Mouse (Mus musculus) left cerebral cortex, postnatal 10 days (tissue): ENCODE measurements around the gene Rnft2. TPM values are rescaled to one million over a fixed set of nuclear protein-coding genes. Genes with fewer than 3 reads are reported as not detected.
A peak's percentile ranks its signal among the peaks of the same experiment; 100 is the strongest.

Experiments used
- DNase-seq, 2 experiments: peaks; one replicate each; pipeline ENCODE4 v3.0.0; 2021 to 2022; ENCODE audit warnings: low spot score in 2 of 2, mixed read lengths in 1 of 2; ENCODE audit errors: extremely low spot score in 1 of 2
- intact Hi-C: fragments of 180-260 bp; cut with DNase I; formaldehyde crosslinking; loops from one replicate; pipeline ENCODE4 v1.15.1; 2025
- total RNA-seq, 2 experiments: library from RNA; stranded (reverse); gene quantifications; 2 replicates each; pipeline ENCODE4 v1.2.3; 2021

The Rnft2 gene
- total RNA-seq = 100 to 1,000 TPM; 104 to 105 TPM

DNA sequence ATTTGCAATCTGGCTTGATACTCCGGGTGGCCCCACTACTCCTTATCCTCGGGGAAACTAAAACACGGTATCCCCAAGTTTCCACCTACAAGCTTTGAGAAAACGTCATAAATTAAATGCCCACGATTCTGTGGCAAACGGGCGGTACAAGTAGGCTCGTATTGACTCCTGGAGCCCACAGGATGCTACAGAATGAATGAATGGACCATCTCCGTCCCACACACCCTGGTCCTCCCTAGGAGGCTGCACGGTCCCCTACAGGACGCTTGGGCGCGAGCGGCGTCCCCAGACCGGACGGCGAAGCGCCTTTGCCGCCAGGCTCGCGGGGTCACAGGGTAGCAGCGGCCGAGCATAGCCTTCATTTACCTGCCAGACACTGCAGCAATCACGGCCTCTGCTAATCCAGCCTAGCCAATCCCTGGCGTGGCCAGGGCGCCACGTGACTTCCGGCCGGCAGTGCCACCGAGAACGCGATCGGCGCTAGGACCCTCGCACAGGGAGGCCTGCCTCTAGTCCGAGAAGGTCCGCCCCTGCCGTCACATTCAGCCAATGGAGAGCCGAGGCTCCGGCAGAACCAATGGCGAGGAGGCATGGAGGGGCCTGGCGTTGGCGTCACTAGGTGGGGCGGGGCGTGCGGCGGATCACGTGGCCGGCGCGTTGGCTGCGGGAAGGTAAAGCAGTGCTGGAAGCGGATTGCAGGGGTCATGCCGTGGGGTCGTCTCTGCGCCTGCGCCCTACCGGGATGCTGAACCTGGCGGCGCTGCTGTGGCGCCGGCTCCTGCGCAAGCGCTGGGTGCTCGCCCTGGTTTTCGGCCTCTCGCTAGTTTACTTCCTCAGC is at the start of gene Rnft2, which contains the start of gene 2410131K14Rik:
TSS of gene Rnft2 (minus strand) at position 511 of the 838 bp plus-strand sequence.
TSS of gene 2410131K14Rik (plus strand) at position 622 of the 838 bp plus-strand sequence.
- peak; percentile 100 for DNase-seq
- intact Hi-C loops = loop anchor here (5.0 kb wide), 1 partner anchor 73 kb away; no protein-coding TSS in a partner anchor

DNA sequence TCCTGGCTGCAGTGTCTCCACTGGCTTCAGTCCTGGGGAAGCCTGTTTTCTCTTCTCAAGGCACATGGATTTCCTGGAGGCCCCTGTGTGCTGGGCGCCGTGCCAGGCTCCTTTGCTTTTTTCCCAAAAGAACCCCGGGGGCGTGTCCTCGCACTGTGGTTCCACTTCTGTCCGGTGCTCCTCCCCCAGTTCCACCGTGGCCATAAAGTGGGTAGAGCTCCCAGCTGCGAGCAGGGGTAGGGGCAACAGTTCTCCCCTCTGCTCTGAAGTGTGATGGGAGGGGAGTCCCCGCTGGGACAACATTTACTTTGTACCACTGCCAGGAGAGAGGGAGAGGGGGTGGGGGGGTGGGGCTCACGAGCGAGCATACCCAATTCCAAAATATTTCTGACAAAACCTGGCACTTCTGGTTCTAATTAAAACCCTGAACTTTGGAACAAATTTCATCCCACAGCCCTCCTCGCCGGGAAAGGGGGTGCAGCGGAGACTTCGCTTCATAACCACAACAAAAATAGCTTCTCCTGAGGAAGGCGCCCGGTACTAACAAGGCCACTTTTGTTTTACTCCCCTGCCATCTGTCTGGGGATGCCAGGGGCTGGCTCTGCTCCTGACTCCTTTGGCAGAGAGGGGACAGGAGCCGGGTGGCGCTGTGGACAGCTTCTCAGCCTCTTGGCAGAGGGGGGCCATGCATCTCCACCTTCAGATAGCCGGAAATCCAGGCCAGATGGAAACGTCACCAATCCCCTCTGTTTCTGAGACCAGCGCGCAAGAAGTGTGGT is 49.4 kb upstream of the Rnft2 start:
- intact Hi-C loops = no loop called here

DNA sequence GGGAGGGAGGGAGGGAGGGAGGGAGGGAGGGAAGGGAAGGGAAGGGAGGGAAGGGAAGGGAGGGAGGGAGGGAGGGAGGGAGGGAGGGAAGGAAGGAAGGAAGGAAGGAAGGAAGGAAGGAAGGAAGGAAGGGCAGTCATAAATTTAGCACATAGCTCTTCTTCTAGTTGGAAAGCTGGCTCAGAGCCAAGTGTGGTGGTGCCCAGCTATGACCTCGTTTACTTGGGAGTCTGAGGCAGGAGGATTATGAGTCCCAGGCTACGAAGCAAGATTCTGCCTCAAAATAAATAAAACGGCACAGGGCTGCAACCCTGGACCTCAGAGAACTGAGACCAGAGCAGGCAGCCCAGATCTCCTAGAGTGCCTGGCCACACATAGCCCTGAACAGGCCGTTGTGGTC is 47.6 kb upstream of the Rnft2 start:
- intact Hi-C loops = no loop called here
- DNase-seq = no peak

More for the DNA sequence above, 49.4 kb upstream of the Rnft2 start:
- peak; percentile 84 to 94 for DNase-seq

DNA sequence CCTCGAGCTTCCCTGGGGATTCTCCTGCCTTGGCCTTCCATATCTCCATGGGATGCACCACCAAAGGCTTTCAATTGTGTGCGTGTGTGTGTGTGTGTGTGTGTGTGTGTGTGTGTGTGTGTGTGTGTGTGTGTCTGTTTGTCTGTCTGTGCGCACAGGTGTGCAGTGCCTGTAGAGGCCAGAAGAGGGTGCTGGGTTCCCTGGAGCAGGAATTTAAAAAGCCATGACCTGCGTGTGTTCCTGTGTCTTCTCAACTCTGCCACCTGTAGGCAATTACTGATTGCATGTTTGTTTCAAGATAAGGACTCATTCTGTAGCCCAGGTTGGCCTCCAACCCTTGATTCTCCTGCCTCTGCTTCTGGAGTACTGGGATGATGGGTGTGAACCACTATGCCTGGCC is 46.5 kb upstream of the Rnft2 start:
- intact Hi-C loops = no loop called here
- no peak for DNase-seq

DNA sequence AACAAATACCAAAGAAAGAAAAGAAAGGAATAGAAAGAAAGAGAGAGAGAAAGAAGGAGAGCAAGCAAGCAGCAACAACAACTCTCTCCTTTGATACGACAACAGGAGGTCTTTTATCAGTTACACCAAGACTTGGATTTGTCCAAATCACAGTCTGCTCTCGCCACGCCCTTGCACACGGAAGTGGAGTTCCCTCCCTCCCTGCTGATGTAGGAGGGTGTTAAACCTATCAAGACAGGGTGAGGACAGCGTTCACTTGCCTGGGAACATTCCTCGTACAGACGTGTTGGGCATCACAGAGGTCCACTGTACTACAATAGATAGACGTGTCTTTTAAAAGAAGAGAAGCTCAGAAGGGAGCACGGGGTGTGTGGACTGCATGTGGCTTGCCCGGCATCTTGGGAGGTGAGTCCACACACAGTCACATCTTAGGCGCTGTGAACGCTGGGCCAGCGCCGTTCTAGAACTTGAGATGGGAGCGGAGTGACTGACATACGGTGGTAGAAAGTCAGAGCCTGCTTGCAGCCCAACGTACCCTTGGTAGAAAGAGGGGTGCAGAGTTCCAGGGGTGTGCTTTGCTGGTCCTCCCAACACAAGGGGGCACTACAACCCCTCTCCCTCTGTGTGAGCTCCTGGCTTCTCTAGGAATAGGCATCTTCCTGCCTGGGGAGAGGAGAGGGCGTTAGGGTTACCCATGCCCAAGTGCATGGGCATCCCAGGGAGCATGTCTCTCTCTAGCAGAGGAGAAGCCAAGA is 33.0 kb upstream of the Rnft2 start:
- intact Hi-C loops = loop anchor here (10.0 kb wide), 1 partner anchor 377 kb away; no protein-coding TSS in a partner anchor

DNA sequence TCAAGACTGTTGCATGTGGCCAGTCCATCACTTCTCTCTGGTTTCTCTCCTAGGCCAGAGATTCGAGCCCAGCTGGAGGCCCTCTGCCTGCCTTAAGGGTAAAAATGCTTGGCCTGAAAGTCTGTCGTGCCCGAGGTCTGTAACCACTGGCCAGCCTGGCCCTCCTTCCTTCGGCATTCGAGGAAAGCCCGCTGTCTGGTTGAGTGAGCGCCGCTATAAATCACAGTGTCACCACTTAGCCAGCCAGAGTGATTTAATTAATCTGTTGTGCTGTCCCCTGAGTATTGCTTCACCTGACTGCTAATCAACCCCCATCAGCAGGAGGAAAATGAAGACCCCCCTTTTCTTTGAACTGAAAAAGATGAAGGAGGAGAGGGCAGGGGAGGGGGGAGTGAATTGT is 31.8 kb upstream of the Rnft2 start:
- DNase-seq = no peak
- intact Hi-C loops = loop anchor here (10.0 kb wide), 1 partner anchor 378 kb away; no protein-coding TSS in a partner anchor

More for the DNA sequence above, 33.0 kb upstream of the Rnft2 start:
- DNase-seq = no peak

DNA sequence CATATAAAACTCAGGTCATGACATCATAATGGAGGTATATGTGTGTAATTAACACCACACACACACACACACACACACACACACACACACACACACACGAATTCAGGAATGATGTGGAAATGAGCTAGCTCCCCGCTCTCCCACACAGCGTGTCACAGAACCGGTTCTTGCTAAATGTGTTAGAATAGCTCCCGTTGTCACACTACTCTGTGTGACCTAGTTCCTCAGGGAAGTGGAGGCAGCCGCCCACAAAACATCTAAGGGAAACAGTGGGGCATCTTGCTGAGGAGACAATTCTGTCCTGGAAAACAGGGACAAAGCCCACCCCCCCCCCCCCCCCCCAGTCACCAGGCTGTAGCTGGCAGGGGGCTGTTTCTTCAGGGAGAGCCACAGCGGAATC is 31.4 kb upstream of the Rnft2 start:
- no peak for DNase-seq
- intact Hi-C loops = loop anchor here (10.0 kb wide), 1 partner anchor 379 kb away; no protein-coding TSS in a partner anchor

DNA sequence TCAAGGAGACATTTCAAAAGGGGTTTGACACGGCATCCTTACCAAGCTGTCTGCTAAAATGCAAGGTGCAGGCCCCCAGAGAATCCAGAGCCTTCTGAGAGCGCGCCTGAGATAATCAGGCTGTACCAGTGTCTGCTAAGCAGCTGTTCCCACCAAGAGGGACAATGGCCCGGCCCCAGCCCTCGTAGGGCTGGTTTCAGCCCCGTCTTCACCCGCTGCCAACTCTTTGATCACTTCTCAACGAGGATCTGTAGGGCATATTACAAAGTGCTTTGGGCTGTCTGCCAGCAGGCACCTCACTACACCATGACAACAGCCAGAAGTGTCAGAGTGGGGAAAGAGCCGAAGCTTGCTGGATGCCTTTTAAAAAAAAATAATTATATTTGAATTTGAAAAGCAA is 29.6 kb upstream of the Rnft2 start:
- DNase-seq = peak in 1 of 2 experiments; percentile 58
- intact Hi-C loops = loop anchor here (5.0 to 10.0 kb wide), 3 partner anchors 53 to 380 kb away; partner anchors contain the start of gene Med13l

DNA sequence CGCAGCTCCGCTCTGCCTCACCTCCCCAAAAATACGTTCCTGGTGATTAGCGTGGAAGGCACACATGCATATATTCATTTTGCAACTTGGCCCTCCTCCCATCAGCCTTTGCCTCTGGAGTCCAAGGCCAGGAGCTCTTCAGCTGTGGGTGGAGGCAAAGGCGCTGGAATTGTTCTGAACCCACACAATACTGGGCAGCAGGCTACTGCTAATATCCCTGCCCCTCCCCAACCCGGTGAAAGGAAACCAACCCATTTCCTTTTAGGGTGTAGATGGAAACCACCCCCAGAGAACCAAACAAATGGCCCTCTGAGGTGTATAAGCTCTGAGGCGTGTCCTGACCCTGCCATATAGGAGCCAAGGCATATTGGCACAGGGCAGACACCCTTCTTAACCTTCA is 28.5 kb upstream of the Rnft2 start:
- intact Hi-C loops = loop anchor here (5.0 to 10.0 kb wide), 3 partner anchors 54 to 381 kb away; partner anchors contain the start of gene Med13l
- DNase-seq = no peak

DNA sequence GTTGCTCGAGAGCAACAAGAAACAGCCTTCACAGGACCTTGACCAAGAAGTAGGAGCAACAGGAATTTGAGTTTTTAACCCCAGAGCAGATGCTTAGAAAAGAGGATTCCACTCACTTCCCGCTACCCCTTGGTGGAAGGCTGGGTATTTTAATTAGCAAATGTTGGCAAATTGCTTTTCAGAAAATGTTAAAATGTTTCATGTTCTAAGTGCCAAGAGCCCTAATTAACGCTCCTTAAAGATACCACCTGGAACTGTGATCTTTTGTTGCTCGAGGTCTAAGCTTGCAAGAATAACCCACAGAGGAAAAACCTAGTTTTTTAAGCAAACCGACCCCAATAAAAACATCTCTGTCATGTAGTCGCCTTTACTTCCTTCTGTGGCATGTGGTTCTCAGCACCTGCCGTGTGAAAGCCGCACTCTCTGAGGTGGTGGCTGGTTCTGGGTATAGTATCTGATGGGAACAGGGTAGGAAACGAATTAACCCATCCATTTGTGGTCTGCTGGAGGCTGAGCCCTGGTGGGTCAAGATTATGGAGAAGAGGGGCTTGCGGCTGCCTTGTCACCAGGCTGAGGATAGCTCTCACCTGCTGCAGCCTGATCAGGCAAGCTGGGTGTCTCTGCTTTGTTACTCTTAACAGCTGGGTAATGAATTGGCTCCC is 26.7 kb upstream of the Rnft2 start:
- intact Hi-C loops = loop anchor here (5.0 to 10.0 kb wide), 3 partner anchors 56 to 383 kb away; partner anchors contain the start of gene Med13l
- DNase-seq = no peak

DNA sequence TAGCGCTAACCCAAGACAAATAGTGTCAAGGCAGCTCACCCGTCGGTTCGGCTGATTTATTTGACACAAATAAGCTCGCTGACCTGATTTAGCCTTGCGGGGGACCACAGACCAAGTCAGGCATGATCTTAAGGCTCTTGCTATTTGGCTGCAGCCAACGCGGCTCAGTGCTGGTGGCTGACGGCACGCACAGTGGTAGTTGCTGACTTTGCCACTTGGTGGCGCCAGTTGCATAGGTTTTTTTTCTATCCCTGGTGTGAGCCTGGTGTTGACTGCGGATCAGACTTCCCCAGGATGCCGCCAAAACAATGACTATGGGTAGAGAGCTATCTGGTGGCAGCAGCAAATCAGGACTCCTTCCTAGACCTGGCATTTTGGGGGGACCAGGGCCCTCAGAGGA is 24.1 kb upstream of the Rnft2 start:
- intact Hi-C loops = loop anchor here (5.0 kb wide), 2 partner anchors 468 to 488 kb away; no protein-coding TSS in a partner anchor
- peak; percentile 86 to 87 for DNase-seq

DNA sequence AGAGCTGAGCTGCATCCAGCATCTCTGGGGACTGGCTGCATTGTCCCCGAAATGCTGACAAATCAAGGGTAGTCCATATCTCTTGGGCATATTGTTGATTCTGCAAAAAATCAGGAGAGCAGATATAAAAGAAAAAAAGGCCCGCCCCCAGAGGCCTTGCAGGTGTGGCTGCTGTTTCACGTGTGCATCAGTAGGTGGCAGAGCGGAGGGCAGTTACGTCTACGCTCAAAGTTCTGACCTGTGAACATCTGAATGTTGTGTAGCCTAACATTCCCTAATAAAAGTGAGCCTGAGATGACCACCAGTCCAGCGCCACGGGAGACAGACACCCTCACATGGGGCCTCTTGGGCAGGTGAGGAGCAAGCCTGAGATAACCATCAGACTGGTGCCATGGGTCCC is 21.4 kb upstream of the Rnft2 start:
- intact Hi-C loops = loop anchor here (5.0 kb wide), 2 partner anchors 471 to 491 kb away; no protein-coding TSS in a partner anchor
- no peak for DNase-seq

DNA sequence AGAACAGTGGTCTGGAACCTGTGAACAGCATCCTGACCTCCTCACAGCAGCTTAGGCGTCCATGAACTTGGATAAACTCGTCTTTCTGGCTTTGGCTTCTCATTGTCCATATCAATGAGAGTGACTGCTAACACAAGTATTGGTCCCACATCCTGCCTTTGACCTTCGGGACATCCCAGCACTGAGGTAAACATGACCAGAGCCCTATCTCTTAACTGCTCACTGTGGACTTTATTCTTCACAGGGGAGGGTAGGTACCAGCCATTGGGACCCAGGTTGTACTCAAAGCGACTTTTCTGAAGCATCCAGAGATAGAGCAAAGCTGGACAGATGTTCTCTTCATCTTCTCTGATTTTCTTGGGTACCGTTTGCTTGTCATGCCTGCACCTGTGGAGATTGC is 20.4 kb upstream of the Rnft2 start:
- intact Hi-C loops = loop anchor here (5.0 kb wide), 2 partner anchors 472 to 492 kb away; no protein-coding TSS in a partner anchor
- no peak for DNase-seq

DNA sequence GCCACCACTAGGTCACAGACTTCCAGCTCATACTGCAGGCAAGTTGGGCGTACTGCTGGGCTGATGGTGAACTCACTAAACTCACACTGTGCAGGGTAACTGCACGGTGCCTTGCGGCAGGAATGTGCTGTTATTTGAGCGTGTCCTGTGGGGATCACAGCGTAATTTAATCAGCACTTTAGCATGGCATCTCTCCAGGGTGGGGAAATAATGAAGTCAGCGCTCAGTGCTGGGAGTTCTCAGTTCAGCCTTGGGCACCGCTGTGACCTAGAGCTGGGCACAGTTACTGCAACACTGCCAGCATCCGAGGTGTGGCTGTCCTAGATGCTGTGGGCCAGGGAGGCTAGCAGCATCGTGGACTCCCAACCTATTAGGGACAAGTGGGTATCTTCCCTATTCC is 19.4 kb upstream of the Rnft2 start:
- DNase-seq = no peak
- intact Hi-C loops = no loop called here

DNA sequence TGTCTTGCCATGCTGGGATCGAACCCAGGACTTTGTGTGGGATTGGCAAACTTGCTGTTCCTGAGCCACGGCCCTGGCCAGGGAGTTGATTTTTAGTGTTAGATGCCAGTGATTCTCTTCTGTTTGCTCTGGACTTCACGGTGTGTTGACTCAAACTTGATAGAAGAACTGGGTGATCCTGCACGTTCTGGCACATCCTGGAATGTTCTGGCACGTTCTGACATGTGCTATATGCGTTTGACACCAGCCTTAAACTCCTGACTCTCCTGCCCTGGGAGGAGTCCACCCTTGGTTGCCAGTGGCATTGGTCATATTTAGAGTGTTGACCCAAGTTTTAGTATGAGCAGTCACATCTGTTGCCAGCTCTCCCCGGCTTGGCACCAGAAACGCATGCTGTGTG is 17.5 kb upstream of the Rnft2 start:
- no peak for DNase-seq
- intact Hi-C loops = no loop called here

DNA sequence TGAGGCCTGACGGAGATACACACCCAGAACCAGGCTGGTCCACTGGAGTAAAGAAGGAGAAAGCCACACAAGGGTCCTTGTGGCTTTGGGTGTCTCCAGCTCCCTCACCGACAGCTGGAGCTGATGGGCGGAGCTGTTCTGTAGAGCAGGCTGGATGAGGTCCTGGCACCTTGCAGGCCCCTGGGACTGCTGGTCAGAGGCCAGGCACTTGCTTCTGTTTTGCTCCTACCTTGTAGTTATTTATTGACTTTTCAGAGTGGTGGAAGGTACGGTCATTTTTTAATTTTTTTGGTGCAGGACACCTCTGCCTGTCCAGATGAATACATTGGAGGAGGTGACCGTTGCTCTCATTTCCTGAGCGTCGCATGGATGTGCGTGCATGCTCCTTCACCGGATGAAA is 16.3 kb upstream of the Rnft2 start:
- DNase-seq = no peak
- intact Hi-C loops = no loop called here

DNA sequence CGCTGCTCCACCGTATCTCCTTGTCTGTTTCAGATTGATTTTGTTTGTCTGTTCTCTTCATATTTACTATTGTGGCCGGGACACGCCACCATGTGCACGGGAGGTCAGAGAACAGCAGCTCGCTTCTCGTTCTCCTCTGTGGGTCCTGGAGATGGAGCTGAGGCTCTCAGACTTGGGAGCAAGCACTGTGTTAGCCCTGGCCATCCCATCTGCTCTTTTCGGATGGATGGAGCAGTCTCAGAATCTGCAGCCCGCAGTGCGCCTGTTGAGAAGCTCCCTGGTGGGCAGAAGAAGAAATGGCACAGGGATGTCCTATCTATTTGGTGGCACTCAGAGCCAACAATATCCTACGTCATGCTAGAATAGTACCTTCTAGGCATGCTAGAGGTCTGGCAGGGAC is 15.7 kb upstream of the Rnft2 start:
- intact Hi-C loops = no loop called here
- no peak for DNase-seq

DNA sequence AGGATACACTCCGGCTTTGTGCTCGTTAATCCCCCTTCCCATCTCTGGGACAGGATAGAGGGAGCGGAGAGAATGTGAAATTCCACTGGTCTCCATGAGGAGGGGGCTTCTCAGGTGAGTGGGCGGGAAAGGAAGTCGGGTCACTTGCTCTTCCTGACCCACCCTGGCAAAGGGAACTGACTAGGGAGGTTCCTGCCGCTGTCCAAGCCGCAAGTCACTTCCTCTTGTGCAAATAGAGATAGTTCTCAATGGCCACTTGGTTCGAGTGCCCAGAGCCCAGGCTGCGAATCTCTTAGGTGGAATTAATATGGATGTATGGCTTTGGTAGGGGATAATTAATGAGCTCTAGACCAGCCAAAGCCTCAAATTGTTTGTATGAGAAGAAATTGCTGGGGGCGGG is 15.1 kb upstream of the Rnft2 start:
- intact Hi-C loops = no loop called here
- DNase-seq = no peak
